Mouse (Mus musculus) thymus, adult 2 months (tissue): Measurements from ENCODE around the gene Psmg4. TPM values are rescaled to one million over a fixed set of nuclear protein-coding genes. Genes with fewer than 3 reads are reported as not detected.

Experiments
- DNase-seq: peaks from one replicate; pipeline ENCODE4 v3.0.0; 2021
- H3K27ac ChIP-seq: fragments of 200-500 bp; 2 replicates; pipeline ENCODE4 v1.5.1; 2012; ENCODE audit warnings: low read length, control low read depth; ENCODE audit not compliant: control insufficient read depth, insufficient read depth
- H3K27me3 ChIP-seq: fragments of 200-500 bp; 2 replicates; pipeline ENCODE4 v1.6.1; 2012; ENCODE audit warnings: mild to moderate bottlenecking, low read length, moderate library complexity, mixed read lengths; ENCODE audit not compliant: control insufficient read depth, insufficient read depth
- H3K36me3 ChIP-seq: fragments of 200-500 bp; 2 replicates; pipeline ENCODE4 v1.6.1; 2012; ENCODE audit warnings: mild to moderate bottlenecking, low read length, moderate library complexity; ENCODE audit not compliant: control insufficient read depth, insufficient read depth
- H3K4me1 ChIP-seq: fragments of 200-500 bp; replicated peaks from 2 replicates; pipeline ENCODE4 v1.6.1; 2012; ENCODE audit warnings: low read length; ENCODE audit not compliant: control insufficient read depth, insufficient read depth
- H3K4me3 ChIP-seq: fragments of 200-500 bp; 2 replicates; pipeline ENCODE4 v1.5.1; 2012; ENCODE audit warnings: mild to moderate bottlenecking, low read length, control low read depth, moderate library complexity; ENCODE audit not compliant: control insufficient read depth, insufficient read depth
- CTCF ChIP-seq: fragments of 200-500 bp; IDR thresholded peaks from 2 replicates; pipeline ENCODE4 v1.5.1; 2012; ENCODE audit warnings: mild to moderate bottlenecking, control low read depth, low read length, moderate library complexity, borderline replicate concordance; ENCODE audit not compliant: control insufficient read depth, poor library complexity, insufficient read depth; ENCODE audit errors: extremely low read depth
- POLR2A ChIP-seq: fragments of 200-500 bp; IDR thresholded peaks from 2 replicates; pipeline ENCODE4 v1.6.1; 2012; ENCODE audit warnings: mild to moderate bottlenecking, low read length, control low read depth, moderate library complexity; ENCODE audit not compliant: control insufficient read depth, poor library complexity, insufficient read depth; ENCODE audit errors: extremely low read depth
- WGBS: fragments of 180-500 bp; shearing (Covaris S2); methylation state at CpG from one replicate; pipeline ENCODE4 v1.1.7; 2018; 5-methylcytosine and 5-hydroxymethylcytosine counted together
- polyA plus RNA-seq: library from polyadenylated mRNA; depleted of rRNA; stranded (reverse); fragments of >200 nt; gene quantifications from 2 replicates; pipeline ENCODE4 v1.2.3, GENCODE M21; 2012

The Psmg4 gene
- polyA plus RNA-seq, 1 experiment = 275 TPM

GRCm38 (mm10) chr13:34192414-34193191 is 29.8 kb downstream of the Psmg4 start:
- WGBS = 92% methylated on average over 8 of the region's 8 CpGs
- TF ChIP-seq POLR2A (no peak), CTCF (no peak)

GRCm38 (mm10) chr13:34193384-34193783 is 30.6 kb downstream of the Psmg4 start:
- no peak overlapping the region for H3K4me3 ChIP-seq
- 55% methylated on average over 8 of the region's 8 CpGs for WGBS
- DNase-seq = no peak
- no peaks in the 10 kb centered on the region for H3K27me3 ChIP-seq
- no peak overlapping the region for H3K27ac ChIP-seq
- no peak for TF ChIP-seq CTCF
- no peak for TF ChIP-seq POLR2A
- no peaks in the 10 kb centered on the region for H3K36me3 ChIP-seq
- no peaks in the 10 kb centered on the region for H3K4me1 ChIP-seq

More at GRCm38 (mm10) chr13:34192414-34193191, 29.8 kb downstream of the Psmg4 start:
- Histone ChIP-seq H3K4me1 (no peaks in the 10 kb centered on the region), H3K36me3 (no peaks in the 10 kb centered on the region), H3K27me3 (no peaks in the 10 kb centered on the region), H3K4me3 (no peak overlapping the region), H3K27ac (no peak overlapping the region)
- DNase-seq = no peak

- DNase-seq = no peak
- WGBS = 82% methylated on average over 1 of the region's 1 CpGs
- TF ChIP-seq CTCF (no peak), POLR2A (no peak)
- H3K27me3 ChIP-seq = no peaks in the 10 kb centered on the region
- no peaks in the 10 kb centered on the region for H3K4me1 ChIP-seq
- H3K36me3 ChIP-seq = no peaks in the 10 kb centered on the region
- no peak overlapping the region for H3K27ac ChIP-seq
- H3K4me3 ChIP-seq = no peak overlapping the region
These were observed 32.9 kb downstream of the Psmg4 start for GRCm38 (mm10) chr13:34195676-34196075.

- Histone ChIP-seq H3K27me3 (no peaks in the 10 kb centered on the region), H3K36me3 (no peaks in the 10 kb centered on the region), H3K27ac (no peak overlapping the region), H3K4me1 (no peaks in the 10 kb centered on the region), H3K4me3 (no peak overlapping the region)
- TF ChIP-seq POLR2A (no peak), CTCF (no peak)
- DNase-seq = no peak
- 93% methylated on average over 3 of the region's 3 CpGs for WGBS
These were observed 42.5 kb downstream of the Psmg4 start for GRCm38 (mm10) chr13:34205216-34205615.

GRCm38 (mm10) chr13:34207714-34208470 is 45.1 kb downstream of the Psmg4 start:
- no peak overlapping the region for H3K4me3 ChIP-seq
- H3K27me3 ChIP-seq = no peaks in the 10 kb centered on the region
- WGBS = 90% methylated on average over 6 of the region's 6 CpGs
- H3K36me3 ChIP-seq = no peaks in the 10 kb centered on the region
- no peak for DNase-seq
- TF ChIP-seq CTCF (no peak), POLR2A (no peak)
- no peak overlapping the region for H3K27ac ChIP-seq
- H3K4me1 ChIP-seq = no peaks in the 10 kb centered on the region

GRCm38 (mm10) chr13:34211261-34211775 is 48.6 kb downstream of the Psmg4 start:
- no peak overlapping the region for H3K4me3 ChIP-seq

More at GRCm38 (mm10) chr13:34211261-34211775, 48.6 kb downstream of the Psmg4 start:
- Histone ChIP-seq H3K4me1 (no peaks in the 10 kb centered on the region), H3K27ac (no peak overlapping the region), H3K27me3 (no peaks in the 10 kb centered on the region), H3K36me3 (no peaks in the 10 kb centered on the region)
- WGBS = 71% methylated on average over 4 of the region's 4 CpGs
- TF ChIP-seq CTCF (no peak), POLR2A (no peak)
- DNase-seq = no peak
